ENCODE assay signal across 21 mouse cellular contexts in the genomic region with DNA sequence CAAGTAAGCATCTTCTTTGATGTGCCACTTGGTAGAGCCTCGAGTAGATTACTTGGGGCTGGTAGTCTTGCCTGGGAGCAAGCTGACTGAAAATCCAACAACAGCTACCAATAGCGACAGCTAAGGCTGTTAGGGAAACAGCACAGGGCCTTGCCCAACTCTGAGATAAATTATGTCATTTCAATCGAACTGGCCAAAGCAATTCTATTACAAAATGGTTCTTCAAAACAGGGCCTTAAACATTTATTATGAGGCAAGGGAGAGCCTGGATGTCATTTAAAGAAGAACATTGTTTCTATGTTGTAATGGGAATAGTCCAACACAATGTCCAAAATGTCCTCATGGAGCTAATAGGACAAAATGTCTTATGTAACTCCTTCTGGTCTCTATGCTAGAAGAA. TPM values are rescaled to one million over a fixed set of nuclear protein-coding genes. Genes with fewer than 3 reads are reported as not detected.
A peak's percentile ranks its signal among the peaks of the same experiment; 100 is the strongest.
DNase-seq lines count a peak whose midpoint lies in the region; ATAC-seq lines count a peak whose summit lies in the region.
"Had no signal": no experiment of that assay in that cellular context is flagged by ENCODE, and none has a peak within 500 bp of the region (broad histone marks: within the 10 kb centered on the region; RNA-seq: fewer than 3 reads in every experiment).

No protein-coding gene starts in this region.

- H3K4me1 ChIP-seq in midbrain, embryonic 11.5 days (ENCODE audit: control insufficient read depth, insufficient read depth, low read length) = peaks cover 18% of the 10 kb centered on the region
- H3K4me1 ChIP-seq in midbrain, embryonic 13.5 days (replicated peaks) = peaks cover 15% of the 10 kb centered on the region

- H3K36me3 ChIP-seq in midbrain, embryonic 11.5 days (ENCODE audit: control insufficient read depth, insufficient read depth, low read length) = no peaks in the 10 kb centered on the region
- no peaks in the 10 kb centered on the region for H3K36me3 ChIP-seq in midbrain, embryonic 13.5 days
- H3K36me3 ChIP-seq: G1E had no signal

- H3K27me3 ChIP-seq in midbrain, embryonic 11.5 days (ENCODE audit: control insufficient read depth, insufficient read depth, low read length) = no peaks in the 10 kb centered on the region
- no peaks in the 10 kb centered on the region for H3K27me3 ChIP-seq in midbrain, embryonic 13.5 days
- H3K27me3 ChIP-seq: CH12.LX, Patski had no signal

- no peak overlapping the region for H3K9ac ChIP-seq in midbrain, embryonic 11.5 days (ENCODE audit: low read length)
- H3K9ac ChIP-seq in midbrain, embryonic 13.5 days (replicated peaks) = no peak overlapping the region

- no peak overlapping the region for H3K4me3 ChIP-seq in midbrain, embryonic 11.5 days (ENCODE audit: low read depth, low read length)
- H3K4me3 ChIP-seq in midbrain, embryonic 13.5 days (replicated peaks) = no peak overlapping the region

- no peak overlapping the region for H3K27ac ChIP-seq in midbrain, embryonic 11.5 days (ENCODE audit: low read depth, low read length)
- H3K27ac ChIP-seq in midbrain, embryonic 13.5 days = no peak overlapping the region

- ATAC-seq in midbrain, embryonic 11.5 days (ENCODE audit: low FRiP score) = no peak
- ATAC-seq in midbrain, embryonic 13.5 days = no peak
- ATAC-seq: activated CD4-positive, CD25-positive, alpha-beta regulatory T cell, adult 4 months; CD4-positive, CD25-positive, alpha-beta regulatory T cell, adult 4 months; Patski had no signal

- H3K4me2 ChIP-seq in midbrain, embryonic 11.5 days = no peak overlapping the region
- no peak overlapping the region for H3K4me2 ChIP-seq in midbrain, embryonic 13.5 days (replicated peaks)

- peak; percentile 81 for DNase-seq in midbrain, embryonic 11.5 days (ENCODE audit: low spot score, missing footprints)
- peak; percentile 66 for DNase-seq in adipocyte (ENCODE audit: low spot score)
- no peak for DNase-seq in retina, embryonic 14.5 days (ENCODE audit: low spot score)
- DNase-seq: adrenal gland, adult 2 months; adrenal gland, adult 8-10 months; adrenal gland, postnatal 10 days; adrenal gland, postnatal 14 days; adrenal gland, postnatal 25 days; adrenal gland, postnatal 36 days; B cell, adult 2 months; cerebellum, adult 11 months; cerebellum, adult 11-12 months; cerebellum, adult 18-20 months; cerebellum, adult 2 months had no signal

- 74% methylated on average over 3 of the region's 3 CpGs for WGBS in midbrain, embryonic 11.5 days
- 81% methylated on average over 3 of the region's 3 CpGs for WGBS in midbrain, embryonic 13.5 days

- no peaks in the 10 kb centered on the region for H3K9me3 ChIP-seq in midbrain, embryonic 11.5 days (ENCODE audit: control insufficient read depth, low read length)
- no peaks in the 10 kb centered on the region for H3K9me3 ChIP-seq in midbrain, embryonic 13.5 days
- H3K9me3 ChIP-seq: G1E had no signal

RNA-seq across cellular contexts. Expression of a gene that starts 35.1 kb away (rescaled TPM):
- 14.0 and 17.3 TPM in 2 replicates for polyA plus RNA-seq in midbrain, embryonic 11.5 days (2014; fragmentation: Nextera tagmentation; extraction: Ambion mirVana)
- polyA plus RNA-seq in midbrain, embryonic 13.5 days (2015; fragmentation: Nextera tagmentation; extraction: Ambion mirVana) = 27.8 and 31.3 TPM in 2 replicates
- polyA plus RNA-seq: adrenal gland, adult 2 months; brain, embryonic 14.5 days; cerebellum, adult 2 months; G1E had no signal

RNA-seq across cellular contexts. Expression of a gene that starts 40.7 kb away (rescaled TPM):
- polyA plus RNA-seq in midbrain, embryonic 11.5 days (2014; fragmentation: Nextera tagmentation; extraction: Ambion mirVana) = 9.6 and 9.9 TPM in 2 replicates
- polyA plus RNA-seq in midbrain, embryonic 13.5 days (2015; fragmentation: Nextera tagmentation; extraction: Ambion mirVana) = 16.0 and 16.3 TPM in 2 replicates

RNA-seq across cellular contexts. Expression of a gene that starts 40.8 kb away (rescaled TPM):
- polyA plus RNA-seq in midbrain, embryonic 11.5 days (2014; fragmentation: Nextera tagmentation; extraction: Ambion mirVana) = 23.4 and 32.1 TPM in 2 replicates
- polyA plus RNA-seq in midbrain, embryonic 13.5 days (2015; fragmentation: Nextera tagmentation; extraction: Ambion mirVana) = 20.3 and 23.2 TPM in 2 replicates

RNA-seq across cellular contexts. Expression of a gene that starts 40.8 kb away (rescaled TPM):
- 14.1 and 18.5 TPM in 2 replicates for polyA plus RNA-seq in midbrain, embryonic 11.5 days (2014; fragmentation: Nextera tagmentation; extraction: Ambion mirVana)
- polyA plus RNA-seq in midbrain, embryonic 13.5 days (2015; fragmentation: Nextera tagmentation; extraction: Ambion mirVana) = 12.0 and 13.3 TPM in 2 replicates
